Mouse (Mus musculus) ES-CJ7 (cell line): ENCODE results near the gene Tcf20.

Source experiments
- DNase-seq: peaks from one replicate; pipeline ENCODE4 v3.0.0; 2011; ENCODE audit warnings: low read depth, low spot score

Tcf20 gene

DNA sequence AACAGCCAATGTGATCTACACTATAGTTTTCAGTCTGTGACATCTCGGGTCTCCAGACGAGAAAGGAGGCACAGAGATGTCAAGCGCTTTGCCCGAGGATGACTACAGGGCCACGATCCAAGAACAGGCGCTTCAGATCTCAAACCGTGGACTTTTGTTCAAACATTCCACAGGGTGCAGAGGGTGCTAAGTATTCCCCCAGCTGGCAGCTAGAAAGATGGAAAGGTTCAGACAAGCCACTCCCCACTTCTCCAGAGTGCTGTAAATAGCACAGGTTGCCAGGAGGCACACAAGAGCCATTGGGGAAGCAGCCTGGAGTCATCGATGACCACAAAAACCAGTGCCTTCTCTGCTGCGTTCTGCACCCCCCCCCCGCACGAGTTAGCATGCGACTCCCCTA is 28.5 kb downstream of the Tcf20 start:
- DNase-seq = no peak

DNA sequence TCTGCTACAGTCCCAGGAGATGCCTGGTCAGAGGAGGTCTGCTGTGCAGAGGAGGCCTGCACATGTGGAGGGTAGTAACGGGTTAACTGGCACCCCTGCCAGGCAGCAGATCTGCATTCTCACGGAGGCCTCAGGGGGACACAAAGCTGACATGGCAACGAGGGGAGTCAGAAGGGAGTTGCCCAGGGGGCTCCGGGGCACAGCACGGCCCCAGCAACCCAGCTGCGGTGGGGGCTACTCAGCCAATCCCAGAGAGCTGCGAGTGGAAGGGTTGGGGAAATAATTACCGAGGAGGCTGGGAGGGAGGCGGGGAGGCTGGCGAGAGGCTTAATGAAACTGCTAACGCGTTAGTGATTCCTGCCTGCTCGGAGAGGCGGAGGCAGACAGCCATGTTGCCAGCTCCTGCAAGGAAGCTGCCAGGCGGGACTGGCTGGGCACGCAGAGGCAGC is 29.4 kb downstream of the Tcf20 start:
- no peak for DNase-seq

GRCm38 (mm10) chr15:82956721-82957120 is 31.0 kb downstream of the Tcf20 start:
- no peak for DNase-seq

GRCm38 (mm10) chr15:82956310-82956709 is 31.4 kb downstream of the Tcf20 start:
- no peak for DNase-seq

DNA sequence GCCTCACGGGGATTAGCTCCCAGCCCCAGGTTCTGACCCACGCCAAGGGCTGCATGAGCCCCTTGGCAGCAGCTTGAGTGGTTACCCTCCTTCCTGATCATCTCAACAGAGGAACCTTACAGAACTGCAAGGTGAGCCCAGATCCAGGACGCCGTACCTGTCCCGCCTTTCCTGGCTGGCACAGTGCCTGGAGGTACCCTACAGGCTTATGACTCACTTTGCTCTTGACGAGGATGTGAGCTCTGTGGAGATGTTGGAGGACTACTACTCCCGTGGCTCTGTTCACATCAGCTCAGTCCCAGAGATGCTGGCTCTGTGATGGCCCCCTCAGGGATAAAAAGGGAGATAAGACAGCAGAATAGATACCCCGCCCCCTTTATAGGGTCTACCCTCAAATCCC is 32.4 kb downstream of the Tcf20 start:
- no peak for DNase-seq

- no peak for DNase-seq
Observed at GRCm38 (mm10) chr15:82954034-82954433, 33.6 kb downstream of the Tcf20 start.

- DNase-seq = no peak
Observed at GRCm38 (mm10) chr15:82953096-82953495, 34.6 kb downstream of the Tcf20 start.

DNA sequence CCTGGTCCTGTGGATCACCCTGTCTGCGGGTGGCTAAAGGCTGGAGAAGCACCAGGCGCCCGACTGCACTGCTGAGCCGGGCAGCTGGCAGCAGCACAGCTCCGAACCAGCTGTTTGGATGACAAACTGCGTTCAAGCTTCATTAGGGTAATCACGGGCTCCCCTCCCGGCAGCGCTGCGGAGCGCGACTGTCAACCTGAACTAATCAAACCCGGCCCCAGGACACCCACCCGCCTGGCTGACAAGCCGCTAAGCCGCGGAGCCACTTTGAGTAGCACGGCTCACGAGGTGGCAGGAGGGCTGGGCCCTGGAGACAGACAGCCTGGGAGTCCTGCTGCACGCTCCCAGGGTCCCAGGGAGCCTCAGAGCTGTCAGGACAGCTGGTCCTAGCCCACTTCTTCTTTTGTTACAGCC is 35.4 kb downstream of the Tcf20 start:
- no peak for DNase-seq

GRCm38 (mm10) chr15:82950246-82950645 is 37.4 kb downstream of the Tcf20 start:
- DNase-seq = no peak

- no peak for DNase-seq
Observed at GRCm38 (mm10) chr15:82947431-82947830, 40.2 kb downstream of the Tcf20 start.

DNA sequence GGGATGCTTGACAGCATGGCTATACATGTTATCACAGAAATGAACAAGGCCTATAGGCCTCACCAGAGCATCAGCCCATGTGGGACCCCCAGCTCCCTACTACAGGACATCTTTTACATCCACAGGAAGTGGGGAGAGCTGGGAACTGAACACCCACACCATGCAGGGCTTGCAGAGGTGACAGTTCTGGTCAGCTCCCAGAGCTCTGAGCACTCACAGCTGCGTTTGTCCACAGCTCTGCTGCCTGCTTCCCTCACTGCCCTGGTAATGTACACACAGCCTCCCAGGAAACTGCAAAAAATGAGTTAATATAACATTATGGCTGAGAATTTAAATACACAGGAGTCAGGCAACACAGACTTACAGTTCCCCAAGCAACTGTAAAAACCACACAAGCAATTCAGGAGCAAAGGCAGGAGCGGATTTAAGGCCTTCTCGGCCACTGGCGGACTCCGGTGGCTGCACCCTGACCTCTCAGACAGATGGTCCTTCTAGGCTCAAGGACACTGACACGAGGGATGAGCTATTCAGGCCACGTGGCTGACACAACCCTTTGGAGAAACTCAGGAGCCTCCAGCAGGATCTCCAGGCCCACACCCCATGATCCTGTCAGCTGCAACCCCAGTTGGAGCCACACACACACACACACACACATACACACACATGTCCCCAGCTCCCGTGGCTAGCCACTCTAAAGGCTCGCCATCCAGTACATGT is 43.0 kb downstream of the Tcf20 start:
- DNase-seq = no peak

DNA sequence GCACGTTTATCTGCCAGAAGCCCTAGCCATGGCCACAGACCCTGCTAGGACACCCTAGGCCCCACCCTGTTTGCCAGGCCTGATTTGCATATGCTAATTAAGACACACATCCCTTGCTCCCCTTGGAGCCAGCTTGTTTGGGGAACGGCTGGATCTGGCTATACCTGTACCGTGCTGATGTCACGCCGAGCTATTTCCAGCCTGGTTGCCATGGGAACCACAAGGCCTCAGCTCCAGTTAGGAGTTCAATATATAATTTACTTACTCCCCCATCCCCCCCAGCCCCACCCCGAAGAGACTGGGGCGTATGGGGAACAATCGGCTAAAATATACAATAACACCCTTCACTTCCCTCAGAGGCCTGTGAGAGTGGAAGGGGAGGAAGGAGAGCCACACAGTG is 45.9 kb downstream of the Tcf20 start:
- no peak for DNase-seq

DNA sequence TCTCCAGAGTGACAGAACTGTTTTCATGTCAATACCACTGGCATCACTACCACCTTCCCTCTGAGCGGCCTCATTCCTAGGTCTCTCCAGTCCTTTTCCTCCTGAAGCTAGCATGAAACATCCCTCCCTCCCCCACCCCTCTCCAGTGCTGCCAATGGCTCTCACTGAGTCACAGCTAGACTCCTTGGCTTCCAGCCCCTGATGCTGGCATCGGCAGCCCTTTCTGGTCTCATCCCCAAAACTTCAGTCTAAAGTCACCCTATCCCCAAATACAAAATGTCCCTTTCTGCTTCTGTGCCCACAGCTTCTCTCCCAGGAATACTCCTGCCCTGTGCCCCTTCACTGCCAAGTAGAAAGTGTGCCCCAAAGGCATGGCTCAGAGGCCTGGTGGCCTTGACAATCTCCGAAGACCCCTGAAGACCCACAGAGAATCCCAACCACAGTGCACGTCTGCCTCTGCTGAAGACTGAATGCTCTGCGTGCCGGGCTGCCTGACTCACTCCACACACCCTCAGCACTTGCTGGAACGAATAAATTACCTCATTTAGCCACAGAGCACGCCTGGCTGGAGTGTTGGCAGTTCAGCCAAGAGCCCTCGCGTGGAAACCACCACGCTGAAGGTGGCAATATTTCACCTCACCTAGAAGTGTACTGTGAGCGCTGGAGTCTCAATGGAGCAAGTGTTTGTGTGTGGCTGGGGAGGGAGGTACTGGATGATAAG is 47.0 kb downstream of the Tcf20 start:
- DNase-seq = no peak

- DNase-seq = no peak
Observed at GRCm38 (mm10) chr15:82938155-82938569, 49.5 kb downstream of the Tcf20 start.

GRCm38 (mm10) chr15:82937428-82937992 is 50.2 kb downstream of the Tcf20 start:
- DNase-seq = no peak

GRCm38 (mm10) chr15:82934971-82935370 is 52.7 kb downstream of the Tcf20 start:
- no peak for DNase-seq

- no peak for DNase-seq
Observed at GRCm38 (mm10) chr15:82932936-82933650, 54.6 kb downstream of the Tcf20 start.

- DNase-seq = no peak
Observed at GRCm38 (mm10) chr15:82931436-82931835, 56.2 kb downstream of the Tcf20 start.

GRCm38 (mm10) chr15:82929595-82929994 is 58.1 kb downstream of the Tcf20 start:
- DNase-seq = no peak

DNA sequence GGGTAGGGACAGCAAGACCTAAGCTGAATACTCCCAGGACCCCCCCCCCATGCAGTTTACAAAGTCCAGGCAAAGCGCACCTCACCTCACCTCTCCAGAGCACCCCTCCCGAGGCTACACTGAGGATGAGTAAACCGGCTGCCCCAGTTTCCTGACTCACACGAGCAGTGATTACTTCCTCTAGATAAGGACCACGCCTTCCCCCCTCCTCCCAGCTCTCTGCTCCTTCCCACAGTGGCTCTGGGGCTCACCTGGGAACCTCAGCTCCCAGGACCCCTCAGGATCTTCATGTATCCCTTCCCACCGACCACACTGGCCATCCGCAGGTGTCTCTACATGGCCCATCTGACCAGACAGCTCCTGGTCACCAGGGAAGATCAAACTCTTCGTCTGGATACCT is 58.8 kb downstream of the Tcf20 start:
- no peak for DNase-seq

DNA sequence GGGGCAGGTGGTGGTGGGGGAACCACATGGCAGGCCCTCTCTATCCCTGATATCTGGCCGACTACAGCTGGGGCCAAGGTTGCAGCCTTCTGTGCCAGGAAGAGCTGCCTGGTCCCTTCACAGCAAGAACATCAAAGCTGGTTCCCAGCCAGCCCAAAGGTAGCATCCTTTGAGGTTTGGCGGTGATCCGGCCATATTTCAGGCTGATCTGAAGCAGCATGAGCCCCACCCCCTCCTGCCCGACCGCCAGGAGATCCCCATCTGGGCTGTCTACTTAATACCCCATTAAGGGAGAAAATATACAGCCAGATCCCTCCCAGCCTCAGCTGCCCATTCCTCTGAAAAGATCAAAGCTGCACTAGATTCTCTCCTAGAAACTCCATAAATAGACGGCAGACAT is 59.6 kb downstream of the Tcf20 start:
- no peak for DNase-seq

GRCm38 (mm10) chr15:82927057-82927456 is 60.6 kb downstream of the Tcf20 start:
- DNase-seq = no peak
